Mouse (Mus musculus) adrenal gland, postnatal 4 days (tissue): Measurements from ENCODE around the gene Plac9a. TPM values are rescaled to one million over a fixed set of nuclear protein-coding genes. Genes with fewer than 3 reads are reported as not detected.
"Not testable (repeated sequence)": the region's sequence is repeated elsewhere in the genome, so short reads cannot be mapped to it uniquely, and the experiment has no call there.

Experiments used
- DNase-seq, 2 experiments: peaks; one replicate each; pipeline ENCODE4 v3.0.0; 2021 to 2022; ENCODE audit warnings: low spot score in 2 of 2, mixed read lengths in 2 of 2
- long read RNA-seq, 2 experiments: library from polyadenylated mRNA; stranded (forward); transcript quantifications; one replicate each; pipeline ENCODE4 v2.0.0; 2021
- total RNA-seq, 2 experiments: library from RNA; stranded (reverse); gene quantifications; 2 replicates each; pipeline ENCODE4 v1.2.3; 2021

Plac9a gene
- 1 to 10 TPM; 1.7 to 2.4 TPM for total RNA-seq
- long read RNA-seq, experiment 1, transcript Plac9a-201 (4 exons, 1,555 nt), result major isoform, 11 of 12 reads
- long read RNA-seq, experiment 1, partial matches to known transcripts, result 1 of 12 reads
- long read RNA-seq, experiment 1, other reads (novel, unspliced or antisense), result 0 of 12 reads
- long read RNA-seq, experiment 2, transcript Plac9a-201 (4 exons, 1,555 nt), result major isoform, 16 of 17 reads
- long read RNA-seq, experiment 2, partial matches to known transcripts, result 0 of 17 reads
- long read RNA-seq, experiment 2, other reads (novel, unspliced or antisense), result 1 of 17 reads

DNA sequence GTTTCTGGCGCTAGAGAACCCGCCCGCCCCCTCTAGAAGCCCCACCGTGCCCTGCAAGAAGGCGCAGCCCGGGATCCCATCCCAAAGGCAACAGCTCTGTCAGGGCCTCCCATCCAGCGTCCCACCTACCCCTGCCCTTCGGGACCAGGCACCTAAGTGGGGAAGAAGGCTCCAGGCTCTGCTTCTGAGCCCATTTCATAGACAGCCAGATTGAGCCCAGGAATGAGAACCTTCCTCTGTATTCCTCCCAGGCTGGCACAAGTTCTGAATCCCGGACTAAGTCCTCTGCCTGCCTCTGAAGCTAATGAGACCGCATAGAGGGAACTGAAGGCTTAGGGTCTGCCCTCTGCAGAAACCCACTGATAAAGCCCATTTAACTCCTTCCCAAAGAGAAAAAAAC is at the start of gene Plac9a:
TSS of gene Plac9a (minus strand) at position 101 of the 400 bp plus-strand sequence.
- not testable (repeated sequence) for DNase-seq

DNA sequence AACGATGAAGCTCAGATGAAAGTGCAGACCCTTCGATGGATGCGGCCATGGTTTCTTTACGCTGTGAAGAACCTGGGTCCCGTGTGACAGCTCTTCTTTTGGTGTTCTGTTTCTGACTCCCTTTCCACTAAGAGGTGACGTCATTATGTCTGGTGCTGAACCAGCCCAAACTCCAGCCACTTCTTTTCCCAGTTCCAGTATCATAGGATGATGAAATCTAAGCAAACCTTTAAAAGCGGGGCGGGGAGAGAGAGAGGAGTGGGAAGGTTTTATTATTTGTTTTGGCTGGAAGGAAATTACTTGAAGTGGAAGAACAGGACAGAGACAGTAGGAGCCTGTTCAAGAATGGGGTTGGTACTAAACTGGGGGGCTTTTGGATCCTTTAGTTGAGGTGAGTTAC is 35.1 kb upstream of the Plac9a start, which contains the start of gene Cphx1:
TSS of gene Cphx1 (plus strand) at position 301 of the 400 bp plus-strand sequence.
- DNase-seq, result not testable (repeated sequence)

DNA sequence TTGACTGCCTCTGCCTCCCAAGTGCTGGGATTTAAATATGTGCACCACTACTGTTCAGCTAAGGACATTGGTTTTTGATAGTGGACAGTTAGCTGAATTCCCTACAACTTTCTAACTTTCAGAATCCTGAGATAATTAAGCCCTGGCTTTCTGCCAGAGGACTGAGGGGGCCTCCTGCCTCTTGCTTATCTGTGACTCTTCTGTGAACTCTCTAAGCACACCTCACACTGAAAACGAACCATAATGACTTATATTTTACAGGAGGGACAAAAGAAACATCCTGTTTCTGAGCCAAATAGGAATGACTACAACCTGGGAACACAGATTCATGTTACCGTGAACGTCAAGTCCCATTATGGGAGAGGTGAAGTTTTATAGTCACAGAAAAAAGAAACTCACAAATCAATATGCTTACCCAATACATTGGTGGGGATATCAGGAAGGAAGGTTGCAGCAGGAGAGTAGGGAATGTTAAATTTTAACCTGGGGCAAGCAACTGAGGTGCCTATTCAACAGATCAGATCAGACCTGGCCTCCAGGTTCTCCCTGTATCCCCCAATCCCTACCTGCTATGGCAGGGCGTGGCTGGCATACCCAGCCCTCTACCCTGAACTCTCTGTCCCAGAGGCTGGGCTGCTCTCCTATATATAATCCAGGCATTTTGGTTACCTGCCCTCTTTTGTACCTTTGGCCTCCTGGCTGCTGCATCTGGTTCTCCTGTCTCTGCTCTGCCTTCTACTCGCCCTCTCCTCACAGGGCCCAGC is 34.1 kb upstream of the Plac9a start:
- not testable (repeated sequence) for DNase-seq

DNA sequence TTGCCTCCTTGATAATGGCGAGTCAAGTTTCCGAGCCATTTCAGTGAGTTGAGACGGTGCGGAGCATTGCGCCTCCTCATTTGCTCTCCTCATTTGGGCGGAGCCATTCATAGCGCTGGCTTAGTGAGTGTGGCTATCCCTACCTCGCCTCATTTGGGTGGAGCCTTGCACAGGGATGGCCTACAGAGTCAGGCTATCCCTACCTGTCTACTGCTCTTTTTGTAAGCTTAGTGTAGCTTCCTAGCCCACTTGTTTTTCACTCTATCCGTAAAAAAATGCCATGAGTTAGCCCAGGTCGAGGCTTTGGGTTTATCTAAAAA is 24.6 kb upstream of the Plac9a start, which contains the start of gene Tmem254a:
TSS of gene Tmem254a (minus strand) at position 111 of the 320 bp plus-strand sequence.
- DNase-seq, result not testable (repeated sequence)

DNA sequence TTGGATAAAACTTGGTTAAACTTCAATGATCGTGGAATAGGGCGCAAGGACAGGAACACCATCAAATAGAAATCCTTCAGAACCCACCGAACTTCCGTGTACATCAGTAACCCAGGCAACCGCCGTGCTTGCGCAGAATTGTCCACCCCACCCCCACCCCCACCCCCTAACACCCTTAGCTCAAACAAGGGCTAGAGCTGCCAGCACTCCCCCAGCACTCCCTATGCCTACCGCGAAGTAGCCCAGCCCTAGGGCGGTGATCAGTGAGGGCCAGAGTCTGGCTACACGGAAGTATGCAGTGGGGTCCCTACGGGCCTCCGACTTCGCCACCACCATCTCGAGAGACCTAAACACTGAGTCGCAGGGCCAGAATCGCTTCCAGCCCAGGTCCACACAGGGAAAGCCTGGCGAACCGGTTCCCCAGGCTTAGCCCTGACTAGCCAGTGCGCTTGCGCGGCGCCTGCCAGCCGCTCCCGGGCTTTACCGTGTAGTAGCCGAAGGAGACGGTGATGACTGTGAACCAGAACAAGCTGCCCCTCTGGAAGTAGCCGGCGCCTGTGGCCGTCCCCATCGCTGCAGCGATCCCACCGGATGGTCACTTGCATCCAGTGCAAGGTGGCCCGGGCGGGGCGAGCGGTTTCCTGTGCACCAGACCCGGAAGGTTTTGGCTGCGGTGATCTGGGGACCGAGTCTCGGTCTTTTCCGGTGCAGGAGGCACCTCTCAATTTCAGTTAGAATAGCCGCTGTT is 24.1 kb upstream of the Plac9a start:
- not testable (repeated sequence) for DNase-seq

DNA sequence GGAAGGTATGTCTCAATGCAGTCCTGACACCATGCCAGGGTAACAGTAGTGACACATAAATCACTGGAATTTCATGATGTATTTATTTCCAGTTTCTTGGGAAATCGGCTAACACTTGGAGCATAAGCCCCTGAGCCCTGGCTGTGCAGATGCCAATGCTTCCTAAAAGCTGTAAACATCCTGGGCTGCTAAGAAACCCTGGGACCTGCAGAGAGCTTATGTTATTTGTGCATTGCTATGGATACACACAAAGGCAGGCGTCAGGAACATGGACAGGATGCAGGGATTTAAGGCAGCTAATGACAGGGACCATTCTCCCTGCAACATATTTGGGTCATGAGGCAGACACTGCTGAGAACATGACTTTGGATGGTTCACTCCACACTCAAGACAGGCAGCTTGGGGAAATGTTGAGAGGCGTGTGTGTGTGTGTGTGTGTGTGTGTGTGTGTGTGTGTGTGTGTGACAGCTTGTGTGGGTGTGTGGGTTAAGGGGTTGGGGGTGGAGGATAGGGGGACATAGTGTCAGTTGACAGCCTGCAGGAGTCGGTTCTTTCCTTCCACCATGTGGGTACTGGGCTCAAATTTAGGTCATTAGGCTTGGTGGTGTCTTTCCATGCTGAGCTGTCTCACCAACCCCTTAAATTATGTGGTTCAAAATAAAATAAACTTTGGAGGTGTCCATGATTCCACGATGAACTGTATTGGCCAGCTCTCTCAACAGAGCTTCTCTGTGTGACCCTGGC is 15.7 kb upstream of the Plac9a start:
- not testable (repeated sequence) for DNase-seq

DNA sequence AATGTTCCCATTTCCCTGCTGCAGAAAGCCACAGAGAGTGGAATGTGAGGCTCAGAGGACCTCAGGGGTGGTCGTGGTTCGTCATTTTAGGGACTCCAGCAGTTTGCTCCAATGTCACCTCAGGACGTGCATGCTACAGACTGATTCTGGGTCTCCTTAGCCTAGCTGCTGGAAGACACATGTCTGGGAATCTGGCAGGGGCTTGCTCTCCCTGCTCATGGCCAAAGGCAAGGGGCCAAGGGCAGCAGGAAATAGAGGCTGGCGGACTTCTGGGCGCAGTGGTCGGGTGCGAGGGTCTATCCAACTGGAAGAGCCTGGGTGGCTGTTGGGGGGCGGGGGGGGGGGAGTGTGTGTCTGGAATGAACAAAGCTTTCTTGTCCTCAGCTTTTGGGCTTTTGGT is 6.1 kb upstream of the Plac9a start:
- not testable (repeated sequence) for DNase-seq

DNA sequence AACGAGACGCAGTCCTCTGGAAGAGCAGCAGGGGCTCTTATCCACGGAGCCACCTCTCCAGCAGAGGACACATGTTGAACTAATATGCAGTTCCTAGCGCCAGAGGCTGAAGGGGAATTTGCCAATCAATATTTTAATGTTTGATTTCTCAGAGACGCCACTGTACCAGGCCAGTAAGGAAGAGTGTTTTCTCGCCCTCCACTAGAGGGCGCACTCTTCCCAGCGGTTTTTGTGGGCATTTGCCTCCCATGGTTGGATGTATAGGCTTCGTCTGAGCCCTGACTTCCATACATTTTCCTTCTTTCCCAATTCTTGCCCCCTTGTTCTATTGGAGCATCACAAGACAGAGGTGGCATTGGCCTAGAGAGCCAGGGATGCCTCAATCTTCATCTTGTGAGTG is 4.4 kb upstream of the Plac9a start:
- not testable (repeated sequence) for DNase-seq

DNA sequence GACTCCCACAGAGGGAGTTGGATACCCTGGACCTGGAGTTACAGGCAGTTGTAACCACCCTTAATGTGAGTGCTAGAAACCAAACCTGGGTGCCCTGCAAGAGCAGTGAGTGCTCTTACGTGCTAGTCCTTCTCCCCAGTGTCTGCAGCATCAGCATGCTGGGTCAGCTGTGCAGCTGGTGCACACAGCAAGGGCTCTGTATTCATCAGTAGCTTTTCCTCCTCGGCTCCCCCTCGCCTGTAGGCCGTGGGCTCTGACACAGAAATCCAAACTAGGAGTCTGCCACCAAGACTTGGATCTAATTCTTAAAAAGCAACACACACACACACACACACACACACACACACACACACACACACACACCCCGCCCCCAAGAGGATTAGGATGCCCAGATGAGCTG is 2.3 kb upstream of the Plac9a start:
- not testable (repeated sequence) for DNase-seq

DNA sequence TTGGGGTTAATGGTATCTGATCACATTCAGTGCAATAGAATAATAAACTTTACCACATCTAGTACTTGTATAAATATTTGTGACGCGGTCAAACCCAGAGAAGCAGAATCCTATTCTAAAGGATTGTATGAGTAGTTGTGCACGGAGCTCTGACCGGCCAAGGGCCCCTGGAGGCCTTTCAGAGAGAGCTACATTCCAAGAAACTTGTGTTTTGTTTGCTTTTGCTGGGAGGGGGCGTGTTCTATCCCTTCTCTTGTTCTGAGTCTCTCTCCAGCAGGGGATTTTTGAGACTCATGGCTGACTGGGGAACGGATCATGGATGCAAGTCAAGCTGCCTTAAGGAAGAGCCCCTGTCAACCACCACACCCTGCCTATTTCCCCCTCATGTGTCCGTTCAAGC is 7.2 kb downstream of the Plac9a start:
- not testable (repeated sequence) for DNase-seq

DNA sequence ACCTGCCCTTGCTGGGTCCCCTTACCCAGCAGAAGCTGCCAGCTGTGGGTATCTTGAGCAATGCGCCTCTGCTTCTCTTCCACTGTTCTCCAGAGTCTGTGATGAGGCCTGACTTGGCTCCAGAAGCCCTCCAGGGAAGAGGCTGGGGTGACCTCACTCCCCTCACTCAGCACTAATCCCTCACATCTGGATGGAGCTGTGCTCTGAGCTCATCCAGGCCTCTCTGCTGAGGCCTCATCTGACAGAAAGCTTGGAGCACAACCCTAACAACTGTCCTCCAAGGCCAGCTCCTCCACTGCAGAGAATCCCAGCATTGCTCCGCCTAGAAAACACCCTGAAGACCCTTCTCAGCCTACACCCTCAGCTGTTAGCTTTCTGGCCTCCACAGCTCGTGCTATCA is 8.3 kb downstream of the Plac9a start:
- not testable (repeated sequence) for DNase-seq

DNA sequence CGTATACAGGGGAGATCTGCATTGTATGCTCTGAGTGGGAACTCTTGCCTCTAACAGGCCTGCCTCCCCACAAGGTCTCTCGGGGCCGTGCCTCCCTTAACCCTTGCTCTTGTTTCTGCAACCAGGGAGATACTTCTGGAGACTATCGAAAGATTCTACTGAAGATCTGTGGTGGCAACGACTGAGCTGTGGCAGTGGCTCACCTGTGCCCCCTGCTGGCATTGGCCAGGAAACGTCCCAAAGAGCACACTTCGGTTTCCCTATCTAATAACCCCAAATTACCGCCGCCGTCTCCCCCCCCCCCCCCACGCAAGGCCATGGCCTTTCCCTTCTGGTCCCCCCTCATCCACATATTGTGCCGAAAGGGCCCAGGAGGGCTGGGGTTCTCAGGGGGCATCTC is 17.0 kb downstream of the Plac9a start:
- DNase-seq, result not testable (repeated sequence)

DNA sequence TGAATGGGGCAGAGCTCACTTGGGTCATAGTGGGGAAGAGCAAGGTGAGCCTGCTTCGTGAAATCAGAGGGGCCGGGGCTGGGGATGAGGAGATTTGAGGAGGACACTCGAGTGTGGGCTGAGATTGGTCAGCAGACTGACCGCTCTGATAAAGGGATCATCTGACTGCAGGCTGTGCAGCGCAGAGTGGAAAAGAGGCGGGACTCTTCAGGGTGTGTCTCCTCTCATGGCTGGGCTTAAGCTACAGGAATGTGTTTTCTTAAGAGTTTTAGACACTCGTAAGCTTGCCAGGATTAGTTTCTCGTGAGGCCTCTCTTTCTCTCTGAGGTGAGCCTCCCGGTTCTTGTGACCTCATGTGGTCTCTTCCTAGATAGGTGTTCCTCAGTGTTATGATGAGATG is 21.1 kb downstream of the Plac9a start:
- DNase-seq, result not testable (repeated sequence)

DNA sequence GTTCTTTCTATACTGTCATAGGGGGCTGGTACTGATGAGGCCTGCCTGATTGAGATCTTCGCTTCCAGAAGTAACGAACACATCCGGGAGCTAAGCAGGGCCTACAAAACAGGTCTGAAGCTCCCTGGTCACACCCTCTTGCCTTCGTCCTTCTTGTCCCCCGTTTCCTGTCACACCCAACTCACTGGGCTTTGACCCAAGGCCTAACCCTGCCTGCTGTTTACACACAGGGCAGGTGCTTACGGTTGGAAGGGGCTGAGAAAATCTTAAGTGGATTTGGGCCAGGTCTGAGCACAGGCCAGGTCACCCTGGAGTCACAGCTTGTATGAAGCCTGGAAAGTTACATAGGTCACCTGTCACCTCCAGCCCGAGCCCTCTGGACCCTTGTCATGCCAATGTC is 26.3 kb downstream of the Plac9a start:
- not testable (repeated sequence) for DNase-seq

DNA sequence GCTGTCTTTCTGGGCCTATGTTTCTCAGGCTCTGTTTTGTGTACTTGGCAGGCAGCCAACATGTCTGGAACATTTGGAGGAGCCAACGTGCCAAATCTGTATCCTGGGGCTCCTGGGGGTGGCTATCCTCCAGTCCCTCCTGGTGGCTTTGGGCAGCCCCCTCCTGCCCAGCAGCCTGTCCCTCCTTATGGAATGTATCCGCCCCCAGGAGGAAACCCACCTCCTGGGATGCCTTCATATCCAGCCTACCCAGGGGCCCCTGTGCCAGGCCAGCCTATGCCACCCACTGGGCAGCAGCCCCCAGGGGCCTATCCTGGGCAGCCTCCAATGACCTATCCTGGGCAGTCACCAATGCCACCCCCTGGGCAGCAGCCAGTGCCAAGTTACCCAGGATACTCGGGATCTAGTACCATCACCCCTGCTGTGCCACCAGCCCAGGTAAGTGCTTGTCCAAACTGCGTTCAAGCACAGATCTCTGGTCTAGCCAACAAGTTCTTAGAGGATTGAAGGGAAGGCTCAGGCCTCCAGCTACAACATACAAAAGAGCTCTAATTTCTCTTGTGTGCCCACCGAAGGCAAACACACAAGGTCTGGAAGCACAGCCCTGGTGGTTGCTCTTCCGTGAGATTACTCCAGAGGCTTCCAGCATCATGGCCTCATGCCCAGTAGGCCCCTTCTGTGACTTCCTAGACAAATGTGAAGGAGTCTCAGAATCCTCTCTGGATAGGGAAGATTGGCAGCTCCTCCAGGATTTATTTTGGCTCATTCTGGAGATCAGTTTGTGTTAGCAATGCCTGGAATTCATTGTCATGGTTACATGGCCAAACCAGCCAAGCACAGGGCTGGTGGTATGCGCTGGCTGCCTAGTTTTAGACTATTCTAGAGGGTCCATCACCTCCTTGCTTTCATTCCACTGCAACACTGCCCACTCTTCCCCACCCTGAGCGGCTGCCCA is 30.2 kb downstream of the Plac9a start:
- no peak for DNase-seq

DNA sequence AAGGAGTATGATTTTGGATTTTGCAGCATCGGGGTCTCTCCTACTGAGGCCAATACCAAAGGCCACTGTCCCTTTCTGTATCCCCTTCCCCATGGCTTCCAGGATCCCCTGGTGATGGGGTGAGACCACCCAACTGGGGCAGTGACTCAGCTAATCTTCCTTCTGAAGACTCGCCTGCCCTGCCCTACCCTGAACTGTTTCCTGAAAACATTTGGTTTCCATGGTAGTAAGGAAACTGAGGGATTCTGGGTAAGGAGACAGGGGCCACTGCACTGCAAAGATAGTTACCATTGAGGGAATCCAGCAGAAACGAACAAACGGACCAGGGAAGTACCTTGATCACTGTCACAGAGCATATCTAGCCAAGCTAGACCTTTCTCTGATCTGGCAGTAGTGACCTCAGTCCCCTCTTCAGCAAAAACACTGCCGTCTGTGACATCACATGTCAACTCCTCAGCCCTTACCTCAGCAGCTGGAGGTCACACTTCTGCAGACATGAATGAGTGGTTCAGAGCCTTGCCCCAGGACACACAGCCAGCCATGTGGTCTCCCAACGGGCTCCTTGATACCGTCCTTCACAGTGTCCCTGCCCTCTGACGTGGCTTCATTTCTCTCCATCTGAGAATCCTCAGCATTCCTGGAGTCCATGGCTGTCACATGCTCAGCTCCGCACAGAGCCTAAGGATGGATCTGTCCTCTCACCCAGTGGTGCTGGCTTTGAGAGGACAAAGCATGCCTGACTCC is 33.6 kb downstream of the Plac9a start:
- no peak for DNase-seq

DNA sequence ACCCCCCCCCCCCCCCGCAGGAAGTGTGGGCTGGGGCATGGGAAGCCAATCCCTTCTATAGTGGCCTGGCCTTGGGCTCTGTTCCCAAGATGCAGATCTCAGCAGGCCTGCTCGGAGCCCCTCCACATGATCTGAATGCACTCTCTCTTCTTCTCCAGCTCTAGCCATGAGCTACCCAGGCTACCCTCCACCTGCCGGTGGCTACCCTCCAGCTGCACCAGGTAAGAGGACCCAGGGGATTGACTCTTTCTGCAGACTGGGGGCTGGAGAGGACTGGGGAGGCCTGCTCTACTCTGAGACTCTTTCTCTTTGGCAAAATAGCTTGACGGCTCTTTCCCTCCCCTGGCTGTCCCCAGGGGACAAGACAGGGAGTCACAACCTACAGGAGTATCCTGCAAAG is 34.2 kb downstream of the Plac9a start:
- no peak for DNase-seq

DNA sequence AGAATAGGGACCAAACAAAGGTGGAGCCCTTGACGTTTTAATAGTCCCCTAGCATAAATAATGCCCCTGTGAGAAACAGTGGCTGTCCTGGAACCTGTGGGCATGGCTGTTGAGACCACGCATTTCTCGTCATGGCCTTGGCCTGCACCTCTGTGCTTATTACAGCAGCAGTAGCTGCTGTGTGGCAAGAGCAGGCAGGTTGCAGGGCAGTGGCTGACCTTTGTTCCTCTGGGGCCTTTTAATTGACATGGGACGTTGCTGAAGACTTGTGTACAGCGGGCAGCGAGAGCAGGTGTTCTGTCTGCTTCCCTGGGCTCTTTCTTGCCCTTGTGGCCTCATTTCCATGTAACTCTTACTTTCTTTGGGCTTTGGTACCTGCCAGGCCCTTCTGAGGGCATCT is 35.1 kb downstream of the Plac9a start:
- DNase-seq, result no peak

DNA sequence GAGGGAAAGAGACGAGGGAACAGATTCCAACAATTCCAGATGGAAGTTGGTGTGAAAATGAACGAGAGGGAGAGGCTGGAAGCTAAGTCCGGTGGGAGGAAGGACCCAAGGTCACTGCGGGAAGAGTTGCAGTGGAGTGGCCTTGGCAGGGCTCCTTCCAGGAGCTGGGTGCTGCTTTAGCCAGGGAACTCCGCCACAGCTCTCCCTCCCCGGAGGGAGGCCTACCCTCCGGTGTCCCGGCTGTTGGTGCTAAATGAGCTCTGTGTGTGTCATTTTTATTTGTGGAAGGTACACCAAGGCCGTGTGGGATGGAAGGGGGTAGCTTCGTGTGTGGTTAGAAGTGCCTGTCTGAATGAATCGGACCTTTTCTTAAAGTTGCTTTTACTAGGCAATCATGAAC is 36.1 kb downstream of the Plac9a start:
- no peak for DNase-seq
